Mouse (Mus musculus) olfactory bulb, adult 2 months (tissue): ENCODE results near the gene Tmem273.

Experiments
- CTCF ChIP-seq: fragments of 200-500 bp; IDR thresholded peaks from 2 replicates; pipeline ENCODE4 v1.5.1; 2012; ENCODE audit warnings: low read depth, mild to moderate bottlenecking, low read length, moderate library complexity; ENCODE audit not compliant: insufficient read depth
- POLR2A ChIP-seq: fragments of 200-500 bp; IDR thresholded peaks from 2 replicates; pipeline ENCODE4 v1.6.1; 2012; ENCODE audit warnings: mild to moderate bottlenecking, low read depth, low read length, moderate library complexity; ENCODE audit not compliant: insufficient read depth

DNA sequence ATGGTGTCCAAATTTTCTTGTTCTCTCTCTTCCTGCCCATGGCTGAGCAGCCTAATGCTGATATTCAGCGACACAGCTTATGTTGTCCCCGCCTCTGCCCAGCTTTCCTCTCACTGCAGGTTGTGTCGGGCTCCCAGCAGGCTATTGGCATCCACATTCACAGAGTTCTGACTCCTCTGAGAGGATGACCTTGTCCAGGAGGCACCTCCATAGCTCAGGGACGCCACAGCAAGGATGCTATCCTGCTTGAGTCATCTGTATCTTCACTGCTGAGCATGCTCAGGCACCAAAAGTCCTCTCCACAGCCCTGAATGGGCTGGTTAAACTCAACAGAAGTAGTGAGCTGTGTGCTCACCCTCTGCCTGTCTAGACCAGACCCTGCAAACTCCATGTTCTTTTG lies 29.2 kb downstream of the Tmem273 start:
- no peak for TF ChIP-seq CTCF
- no peak for TF ChIP-seq POLR2A
